ENCODE assay signal across 23 mouse cellular contexts in genomic region chr4:139206353-139207045, GRCm38 (mm10). TPM values are rescaled to one million over a fixed set of nuclear protein-coding genes. Genes with fewer than 3 reads are reported as not detected.
DNase-seq lines count a peak whose midpoint lies in the region; ATAC-seq lines count a peak whose summit lies in the region.
"Had no signal": no experiment of that assay in that cellular context is flagged by ENCODE, and none has a peak within 500 bp of the region (broad histone marks: within the 10 kb centered on the region; RNA-seq: fewer than 3 reads in every experiment).

No protein-coding gene starts in this region.

- no peaks in the 10 kb centered on the region for H3K9me3 ChIP-seq in megakaryocyte, embryonic 14.5 days
- H3K9me3 ChIP-seq in intestine, embryonic 16.5 days (ENCODE audit: control insufficient read depth, low read length): no peaks in the 10 kb centered on the region
- H3K9me3 ChIP-seq: embryonic facial prominence, embryonic 15.5 days; heart, embryonic 12.5 days; hindbrain, embryonic 10.5 days; limb, embryonic 13.5 days; midbrain, embryonic 12.5 days had no signal

- H3K9ac ChIP-seq in intestine, embryonic 16.5 days (ENCODE audit: low read depth, low read length): no peak overlapping the region
- H3K9ac ChIP-seq: embryonic facial prominence, embryonic 15.5 days; heart, embryonic 12.5 days; midbrain, embryonic 12.5 days had no signal

- H3K4me2 ChIP-seq in intestine, embryonic 16.5 days (ENCODE audit: low read depth, low read length): no peak overlapping the region
- H3K4me2 ChIP-seq: embryonic facial prominence, embryonic 15.5 days; heart, embryonic 12.5 days; limb, embryonic 13.5 days; midbrain, embryonic 12.5 days had no signal

- H3K27me3 ChIP-seq in megakaryocyte, embryonic 14.5 days (replicated peaks): no peaks in the 10 kb centered on the region
- no peaks in the 10 kb centered on the region for H3K27me3 ChIP-seq in intestine, embryonic 16.5 days (replicated peaks; ENCODE audit: control insufficient read depth, insufficient read depth, low read length)
- H3K27me3 ChIP-seq: embryonic facial prominence, embryonic 15.5 days; heart, embryonic 12.5 days; limb, embryonic 13.5 days; midbrain, embryonic 12.5 days had no signal

- H3K4me1 ChIP-seq in megakaryocyte, embryonic 14.5 days: peaks cover 99% of the 10 kb centered on the region
- H3K4me1 ChIP-seq in intestine, embryonic 16.5 days (ENCODE audit: control insufficient read depth, insufficient read depth, low read length): peaks cover 73% of the 10 kb centered on the region

- H3K4me3 ChIP-seq in megakaryocyte, embryonic 14.5 days (replicated peaks): peak overlapping the region; percentile 17
- no peak overlapping the region for H3K4me3 ChIP-seq in intestine, embryonic 16.5 days (ENCODE audit: low read length)
- H3K4me3 ChIP-seq: embryonic facial prominence, embryonic 15.5 days; heart, embryonic 12.5 days; hindbrain, embryonic 10.5 days; limb, embryonic 13.5 days; midbrain, embryonic 12.5 days had no signal

- peaks cover 84% of the 10 kb centered on the region for H3K36me3 ChIP-seq in megakaryocyte, embryonic 14.5 days (replicated peaks; ENCODE audit: low read length)
- H3K36me3 ChIP-seq in intestine, embryonic 16.5 days (ENCODE audit: control insufficient read depth, insufficient read depth, low read length): no peaks in the 10 kb centered on the region; the same call in 1 of the 2 replicates
- H3K36me3 ChIP-seq: embryonic facial prominence, embryonic 15.5 days; midbrain, embryonic 12.5 days had no signal

- DNase-seq in layer of hippocampus, adult 9-11 months: peak; percentile 80
- no peak for DNase-seq in layer of hippocampus, postnatal 10 days (ENCODE audit: low spot score in 2 of 2)
- peak; percentile 65 for DNase-seq in NIH3T3 (ENCODE audit: low read depth)
- DNase-seq in adrenal gland, postnatal 14 days: no peak
- DNase-seq: adrenal gland, postnatal 25 days; cerebellum, adult 9-11 months; gastrocnemius, postnatal 25 days; heart, adult 18-20 months; heart, postnatal 10 days; kidney, adult 2 months; right cerebral cortex, postnatal 25 days; spleen, adult 18-20 months; thymus, adult 2 months had no signal

- H3K27ac ChIP-seq in intestine, embryonic 16.5 days (ENCODE audit: low read length): 0 out of 2 replicates have a peak overlapping the region, but pooled peaks have one; percentile 12
- H3K27ac ChIP-seq: embryonic facial prominence, embryonic 15.5 days; hindbrain, embryonic 10.5 days; kidney, postnatal 0 days; limb, embryonic 13.5 days; midbrain, embryonic 12.5 days had no signal

- WGBS in intestine, embryonic 16.5 days: 83% methylated on average over 8 of the region's 8 CpGs

- no peak for ATAC-seq in megakaryocyte, adult 5-6 weeks (ENCODE audit: poor library complexity, severe bottlenecking)
- ATAC-seq in intestine, embryonic 16.5 days: no peak
- ATAC-seq: forebrain, embryonic 14.5 days had no signal

RNA-seq across cellular contexts. Expression of gene Capzb, which starts 13.8 kb away (rescaled TPM):
- 100 to 1,000 TPM; 343 to 381 TPM for total RNA-seq in layer of hippocampus, postnatal 10 days (2021)
- 104 and 238 TPM in 2 replicates for polyA plus RNA-seq in megakaryocyte, embryonic 14.5 days (2012; ENCODE audit: insufficient read depth, low replicate concordance)
- 683 and 689 TPM in 2 replicates for total RNA-seq in megakaryocyte, adult 5-6 weeks (2015)
- 251 and 275 TPM in 2 replicates for total RNA-seq in megakaryocyte, adult 5-6 weeks (2017)
- 440 and 454 TPM in 2 replicates for polyA plus RNA-seq in intestine, embryonic 16.5 days (2015; fragmentation: Nextera tagmentation; extraction: Ambion mirVana)
- total RNA-seq in adrenal gland, postnatal 14 days (2021): 316 and 319 TPM in 2 replicates

Comparison
In these comparisons a context has a peak if more than half of its experiments do, and no peak if none do; other contexts are left out.
1. DNase-seq: peak in layer of hippocampus, adult 9-11 months (single experiment) and NIH3T3 (single experiment); none in layer of hippocampus, postnatal 10 days (0 of 2) and adrenal gland, postnatal 14 days (single experiment).